Mouse (Mus musculus) B cell, adult 62 days (primary cell): Measurements from ENCODE around the gene Ctdspl. TPM values are rescaled to one million over a fixed set of nuclear protein-coding genes. Genes with fewer than 3 reads are reported as not detected.

Source experiments
- total RNA-seq: library from RNA; stranded (reverse); gene quantifications from 4 replicates; pipeline ENCODE4 v1.2.4, GENCODE M21; 2023

Ctdspl gene
- total RNA-seq = 0.22 TPM in 1 of 4 replicates, not detected in the others

DNA sequence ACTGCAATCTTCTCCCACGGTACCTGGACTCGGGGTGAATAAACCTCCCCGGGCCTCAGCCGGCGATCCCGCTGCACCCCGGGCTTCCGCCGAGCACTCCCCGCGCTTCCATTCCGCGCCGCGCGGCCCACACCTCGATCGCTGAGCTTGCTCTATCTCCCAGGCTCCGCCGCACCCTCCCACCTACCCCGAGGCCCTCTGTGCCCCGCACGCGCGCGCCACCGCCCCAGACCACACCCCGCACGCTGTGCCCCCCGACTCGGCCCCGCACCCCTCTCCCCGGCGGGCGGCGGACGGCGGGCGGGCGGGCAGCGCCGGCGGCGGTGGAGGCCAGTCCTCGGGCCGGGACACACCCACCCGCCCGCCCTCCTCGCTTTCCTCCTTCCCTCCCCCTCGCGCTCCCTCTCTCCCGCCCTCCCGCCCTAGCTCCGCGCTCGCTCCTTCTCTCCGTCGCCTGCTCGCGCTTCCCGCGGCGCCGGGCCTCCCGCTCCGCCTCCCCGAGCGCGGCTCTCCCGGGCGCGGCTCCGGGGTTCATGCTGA is at the start of gene Ctdspl:
Gene Ctdspl, plus strand, starts transcription at position 343 of the 540 bp plus-strand sequence.

GRCm38 (mm10) chr9:119052154-119052944 is 126.1 kb downstream of the Ctdspl start, which contains the start of gene Vill:
Vill (plus strand) TSS chr9:119052778.

Other genes starting within 250 kb of the Ctdspl start
- 1.2 to 6.7 TPM (median 3.5 TPM) in 4 replicates for gene Vill, start 126.3 kb downstream of the Ctdspl start, total RNA-seq
- not detected in 4 replicates for gene Plcd1, start 167.0 kb downstream of the Ctdspl start, total RNA-seq
- 0.24 to 1.2 TPM in 2 of 4 replicates, not detected in the others for gene Dlec1, start 176.0 kb downstream of the Ctdspl start, total RNA-seq
- gene Acaa1b, start 230.6 kb downstream of the Ctdspl start, total RNA-seq = 0.49 to 1.4 TPM (median 1.0 TPM) in 4 replicates
- not detected in 4 replicates for gene Gm47289, start 232.7 kb downstream of the Ctdspl start, total RNA-seq